In the genomic region with DNA sequence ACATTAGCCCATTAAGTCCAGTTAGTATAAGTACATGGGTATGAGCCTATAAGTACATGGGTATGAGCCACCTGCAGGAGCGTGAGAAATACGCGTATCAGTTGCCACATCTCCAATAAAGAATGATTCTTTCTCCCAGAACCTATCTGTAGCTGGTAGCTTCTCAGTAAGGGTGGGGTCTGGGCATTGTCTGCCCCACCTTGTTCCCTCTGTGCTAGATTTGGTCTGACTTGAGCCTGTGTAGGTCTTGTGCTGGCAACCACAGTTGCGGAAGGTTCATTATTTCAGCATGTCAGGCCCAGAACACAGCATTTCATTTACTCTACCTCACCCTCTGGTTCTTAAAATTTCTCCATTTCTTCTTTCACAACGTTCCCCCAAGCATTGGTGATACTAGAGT, we compare ENCODE assay signal across 31 mouse cellular contexts.
"Had no signal": no experiment of that assay in that cellular context is flagged by ENCODE, and none has a peak within 500 bp of the region (broad histone marks: within the 10 kb centered on the region; RNA-seq: fewer than 3 reads in every experiment).

No protein-coding gene starts in this region.

- H3K27ac ChIP-seq: left cerebral cortex, adult 2 months; limb, embryonic 10.5 days; limb, embryonic 12.5 days; limb, embryonic 13.5 days; limb, embryonic 15.5 days; liver, embryonic 12.5 days; liver, embryonic 13.5 days; liver, embryonic 14.5 days; liver, embryonic 15.5 days; lung, embryonic 15.5 days; macrophage; midbrain, embryonic 10.5 days; midbrain, embryonic 12.5 days; midbrain, embryonic 13.5 days; midbrain, embryonic 15.5 days; neural tube, embryonic 12.5 days had no signal

- DNase-seq: left cerebral cortex, postnatal 4 days; liver; liver, embryonic 13.5 days; liver, postnatal 0 days; lung, adult 18-20 months; lung, adult 2 months; lung, embryonic 14.5 days; lung, postnatal 10 days; lung, postnatal 14 days; lung, postnatal 36 days; lung, postnatal 4 days had no signal

- H3K4me2 ChIP-seq: limb, embryonic 12.5 days; limb, embryonic 13.5 days; limb, embryonic 15.5 days; liver, embryonic 11.5 days; liver, embryonic 12.5 days; liver, embryonic 13.5 days; liver, embryonic 15.5 days; lung, embryonic 14.5 days; lung, embryonic 15.5 days; midbrain, embryonic 12.5 days; midbrain, embryonic 13.5 days; midbrain, embryonic 15.5 days; neural tube, embryonic 12.5 days had no signal

- H3K9me3 ChIP-seq: limb, embryonic 10.5 days; limb, embryonic 12.5 days; limb, embryonic 13.5 days; limb, embryonic 15.5 days; liver, embryonic 12.5 days; liver, embryonic 13.5 days; liver, embryonic 15.5 days; lung, embryonic 15.5 days; midbrain, embryonic 10.5 days; midbrain, embryonic 12.5 days; midbrain, embryonic 13.5 days; midbrain, embryonic 15.5 days; neural tube, embryonic 12.5 days had no signal

- H3K4me1 ChIP-seq: limb, embryonic 10.5 days; limb, embryonic 12.5 days; limb, embryonic 13.5 days; limb, embryonic 15.5 days; liver, embryonic 12.5 days; liver, embryonic 13.5 days; liver, embryonic 15.5 days; megakaryocyte, embryonic 14.5 days; midbrain, embryonic 13.5 days; midbrain, embryonic 15.5 days; neural tube, embryonic 12.5 days had no signal

- H3K27me3 ChIP-seq: limb, embryonic 12.5 days; limb, embryonic 13.5 days; limb, embryonic 15.5 days; liver, embryonic 12.5 days; liver, embryonic 13.5 days; liver, embryonic 15.5 days; lung, embryonic 15.5 days; megakaryocyte, embryonic 14.5 days; midbrain, embryonic 12.5 days; midbrain, embryonic 13.5 days; midbrain, embryonic 15.5 days; neural tube, embryonic 12.5 days had no signal

- H3K4me3 ChIP-seq: left cerebral cortex, adult 2 months; limb, embryonic 10.5 days; limb, embryonic 12.5 days; limb, embryonic 13.5 days; limb, embryonic 15.5 days; liver, embryonic 12.5 days; liver, embryonic 13.5 days; liver, embryonic 15.5 days; lung, embryonic 15.5 days; megakaryocyte, embryonic 14.5 days; midbrain, embryonic 10.5 days; midbrain, embryonic 12.5 days; midbrain, embryonic 13.5 days; midbrain, embryonic 15.5 days; myocyte; neural tube, embryonic 12.5 days had no signal

- H3K9ac ChIP-seq: limb, embryonic 12.5 days; limb, embryonic 13.5 days; limb, embryonic 15.5 days; liver, embryonic 12.5 days; liver, embryonic 13.5 days; liver, embryonic 14.5 days; liver, embryonic 15.5 days; liver, postnatal 0 days; lung, embryonic 14.5 days; lung, embryonic 15.5 days; midbrain, embryonic 12.5 days; midbrain, embryonic 13.5 days; midbrain, embryonic 15.5 days; neural tube, embryonic 12.5 days had no signal

- ATAC-seq: liver, embryonic 12.5 days; liver, postnatal 0 days; lung, postnatal 0 days; midbrain, embryonic 13.5 days; midbrain, embryonic 15.5 days; midbrain, embryonic 16.5 days had no signal

- H3K36me3 ChIP-seq: limb, embryonic 10.5 days; limb, embryonic 12.5 days; limb, embryonic 13.5 days; limb, embryonic 15.5 days; liver, embryonic 12.5 days; liver, embryonic 13.5 days; liver, embryonic 15.5 days; lung, embryonic 15.5 days; midbrain, embryonic 10.5 days; midbrain, embryonic 12.5 days; midbrain, embryonic 13.5 days; midbrain, embryonic 15.5 days; neural tube, embryonic 12.5 days had no signal
